Mouse (Mus musculus): ENCODE data around the gene Cnih3.
A peak's percentile ranks its signal among the peaks of the same experiment; 100 is the strongest.

Gene Cnih3

DNA sequence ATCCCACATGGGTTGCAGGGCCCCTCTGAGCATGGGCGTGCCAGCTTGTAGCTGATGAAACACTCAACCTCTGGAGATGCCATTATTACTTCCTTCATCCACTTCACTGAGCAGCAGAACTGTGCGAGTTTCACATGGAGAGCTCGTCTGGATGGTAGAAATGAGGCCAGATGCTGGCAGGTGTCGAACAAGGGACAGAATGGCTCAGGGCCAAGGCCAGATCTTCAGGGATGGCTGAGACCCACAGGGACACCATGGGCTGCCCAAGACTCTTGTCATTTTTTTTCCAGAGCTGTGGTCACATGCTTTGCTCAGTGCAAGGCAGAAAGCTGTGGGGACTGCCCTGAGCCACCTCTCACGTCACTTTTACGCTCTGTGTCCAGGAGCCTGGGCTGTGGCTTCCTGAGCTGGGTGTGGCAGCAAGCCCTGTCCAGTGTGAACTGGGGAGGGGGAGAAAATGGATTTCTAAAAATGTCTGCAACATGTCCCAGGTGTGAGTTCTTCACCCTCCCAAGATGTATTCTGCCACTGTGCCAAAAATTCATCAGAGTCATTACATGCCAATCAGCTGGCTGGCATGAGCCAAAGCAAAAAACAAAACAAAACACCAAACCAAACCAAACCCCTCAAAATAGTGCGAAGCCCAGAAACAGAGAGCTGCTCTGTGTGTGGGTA is 107.1 kb downstream of the Cnih3 start:
- DNase-seq, result no peak

DNA sequence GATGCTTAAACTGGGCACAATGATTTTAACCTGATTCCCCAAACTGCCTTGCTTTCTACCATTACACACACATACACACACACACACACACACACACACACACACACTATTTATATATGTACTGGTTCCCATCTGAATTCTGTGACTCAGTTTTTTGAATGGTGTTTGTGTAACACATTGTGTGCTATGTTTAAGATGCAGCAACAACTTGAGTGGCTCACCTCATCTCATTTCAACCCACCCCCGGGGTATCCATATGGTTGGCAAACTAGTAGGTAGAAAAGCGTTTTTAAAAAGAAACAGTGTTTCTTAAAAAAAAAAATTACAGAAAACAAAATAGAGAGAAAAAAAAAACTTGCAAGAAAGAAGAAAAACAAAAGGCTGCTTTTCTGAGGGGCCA is 107.9 kb downstream of the Cnih3 start:
- no peak for DNase-seq

DNA sequence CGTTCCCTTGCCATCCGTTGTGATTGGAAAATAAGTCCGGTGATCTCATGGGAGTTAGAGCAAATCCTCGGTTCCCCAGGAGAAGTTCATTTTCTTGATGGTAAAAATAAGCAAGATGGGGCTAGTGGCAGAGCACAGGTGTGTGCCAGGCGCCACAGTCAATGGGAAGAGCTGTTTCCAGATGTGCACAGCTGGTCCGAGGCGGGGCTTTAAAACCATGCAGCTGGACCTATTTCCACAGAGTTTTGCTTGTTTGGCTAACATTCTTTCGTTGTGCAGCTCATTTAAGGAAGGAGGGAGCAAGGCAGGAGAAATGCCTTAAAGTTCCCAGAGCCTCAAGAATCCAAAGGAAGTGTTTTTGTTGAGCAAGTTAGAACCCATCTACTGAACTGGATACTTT is 109.1 kb downstream of the Cnih3 start:
- peak; percentile 32 for DNase-seq

DNA sequence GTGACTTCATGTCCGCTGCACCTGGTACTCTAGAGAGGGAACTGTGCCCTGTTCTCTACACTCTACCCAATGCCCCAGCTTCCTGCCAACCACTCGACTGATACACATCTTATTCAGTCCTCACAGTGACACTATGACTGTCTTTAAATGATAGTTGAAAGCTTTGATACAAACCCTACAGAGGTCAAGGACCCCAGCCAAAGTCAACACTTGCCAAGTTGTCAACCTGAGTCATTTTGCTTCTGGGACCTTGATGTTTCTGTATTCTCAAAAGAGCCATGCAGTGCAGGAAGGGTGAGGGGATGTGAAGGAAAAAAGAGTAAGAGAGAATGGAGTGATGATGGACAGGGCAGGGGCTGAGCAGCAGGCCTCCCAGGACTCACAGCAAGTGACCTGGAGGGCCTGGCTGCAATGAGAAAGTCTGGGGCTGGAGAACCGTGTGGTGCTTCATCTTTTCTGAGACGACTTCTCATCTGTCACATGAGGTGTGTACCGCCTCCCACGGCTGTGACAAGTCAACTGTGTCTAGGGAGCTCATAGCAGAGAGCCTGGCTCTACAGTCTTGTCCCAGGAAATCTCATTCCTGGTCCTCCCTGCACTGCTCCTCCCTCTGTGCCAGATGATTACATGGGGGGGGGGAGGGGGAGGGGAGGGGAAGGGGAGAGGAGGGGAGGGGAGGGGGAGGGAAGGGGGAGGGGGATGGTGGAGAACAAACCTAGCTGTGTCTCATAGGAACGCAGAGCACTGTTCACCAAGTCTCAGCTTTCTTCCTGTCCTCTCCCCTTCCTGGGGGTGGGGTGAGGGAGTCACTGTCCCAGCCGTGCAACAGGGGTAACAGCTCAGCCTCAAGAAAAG is 109.8 kb downstream of the Cnih3 start:
- no peak for DNase-seq

DNA sequence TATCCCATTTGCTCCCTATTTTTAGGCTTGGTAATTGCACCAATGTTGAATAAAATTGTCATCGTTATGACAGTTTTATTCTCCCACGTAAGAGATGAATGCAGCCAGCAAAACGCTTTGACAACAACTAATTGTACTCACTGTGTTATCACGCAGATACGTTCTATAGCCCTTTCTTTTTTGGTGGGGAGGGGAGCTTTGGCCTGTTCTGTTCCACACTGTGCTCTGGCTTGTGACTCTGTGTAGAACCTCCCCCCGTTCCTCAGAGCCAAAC is 110.4 kb downstream of the Cnih3 start:
- DNase-seq, result no peak

DNA sequence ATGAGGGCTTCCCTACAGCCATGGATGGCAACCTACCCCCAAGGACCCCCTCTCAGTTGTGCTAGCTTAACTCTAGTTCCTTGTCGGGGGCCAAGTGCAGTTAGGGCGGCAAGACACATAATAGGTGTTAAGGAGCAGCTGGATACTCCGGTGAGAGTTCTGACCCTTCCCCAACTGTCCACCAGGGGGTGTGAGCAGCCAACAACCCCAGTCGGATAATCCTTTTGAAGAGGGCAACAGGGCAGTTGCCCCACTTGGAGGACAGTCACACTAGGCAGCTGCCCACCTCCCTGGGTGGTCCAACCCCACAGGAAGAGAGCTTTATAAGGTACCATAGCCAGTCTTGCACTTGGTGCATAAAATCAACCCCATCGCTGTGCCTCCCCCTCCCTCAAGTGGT is 112.6 kb downstream of the Cnih3 start:
- peak; percentile 25 for DNase-seq

DNA sequence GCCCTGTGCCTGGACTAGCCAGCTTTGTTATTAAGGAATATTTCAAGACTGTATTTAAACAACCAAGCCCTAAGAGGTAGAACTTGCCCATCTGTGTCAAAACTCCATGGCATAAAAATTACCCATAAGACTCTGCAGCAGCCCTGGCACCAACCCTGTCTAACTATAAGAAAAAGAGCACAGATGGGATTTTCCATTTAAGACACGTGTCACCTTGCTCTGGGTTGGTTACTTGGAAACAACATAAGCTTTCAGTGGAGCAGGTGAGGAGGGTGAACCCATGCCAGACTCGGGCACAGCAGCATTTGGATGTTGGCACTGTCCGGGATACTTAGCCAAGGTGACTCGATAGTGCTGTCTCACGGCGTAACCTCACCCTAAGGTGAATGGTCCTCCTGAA is 113.6 kb downstream of the Cnih3 start:
- no peak for DNase-seq

DNA sequence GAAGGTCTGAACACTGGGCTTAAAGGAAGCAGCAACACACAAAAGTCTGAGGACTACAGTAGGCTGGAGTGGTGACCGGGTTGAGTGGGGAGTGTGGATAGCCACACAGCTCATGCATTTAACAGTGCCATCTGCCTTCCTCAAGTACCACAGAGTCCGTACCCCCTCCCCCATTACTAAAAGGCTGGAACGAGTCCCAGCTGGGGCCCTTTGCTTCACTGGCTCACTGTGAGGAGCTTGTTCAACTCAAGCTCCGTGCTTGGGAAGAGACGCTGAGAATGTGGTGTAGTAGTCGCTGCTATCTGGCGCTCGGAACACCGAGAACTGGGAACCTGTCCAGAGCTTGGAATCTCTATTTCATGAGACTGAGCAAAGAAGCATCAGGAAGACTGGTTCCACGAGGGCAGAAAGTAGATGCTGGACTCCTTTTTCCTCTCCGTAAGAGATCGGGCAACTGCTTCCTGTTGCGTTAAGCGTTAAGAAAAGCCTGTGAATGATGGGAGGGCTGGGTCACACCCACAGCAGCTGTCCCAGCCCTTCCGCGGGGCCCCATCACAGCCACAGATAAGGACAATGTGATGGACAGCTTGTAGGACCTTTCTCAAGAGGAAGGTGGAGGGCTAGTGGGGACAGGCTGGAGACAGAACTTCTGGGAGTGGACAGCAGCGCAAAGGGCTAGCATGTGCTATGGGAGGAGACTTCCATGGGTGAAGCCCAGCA is 114.3 kb downstream of the Cnih3 start:
- DNase-seq, result peak; percentile 18

DNA sequence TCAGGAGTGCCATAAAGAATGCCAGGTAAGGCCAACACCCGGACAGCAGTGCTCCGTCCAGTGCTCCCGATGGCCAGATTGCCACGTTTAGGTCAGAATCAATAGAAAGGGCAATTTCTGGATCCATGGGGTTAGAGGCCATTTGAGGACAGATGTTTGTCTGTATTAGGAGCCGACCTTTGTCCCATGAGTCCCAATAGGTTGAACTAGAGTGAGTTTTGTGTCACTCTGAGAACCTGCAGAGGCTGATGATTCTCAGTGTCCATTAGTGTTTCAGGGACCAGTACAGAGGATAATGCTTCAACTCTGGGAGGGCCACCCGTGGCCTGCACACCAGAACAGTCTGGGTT is 114.9 kb downstream of the Cnih3 start:
- no peak for DNase-seq

DNA sequence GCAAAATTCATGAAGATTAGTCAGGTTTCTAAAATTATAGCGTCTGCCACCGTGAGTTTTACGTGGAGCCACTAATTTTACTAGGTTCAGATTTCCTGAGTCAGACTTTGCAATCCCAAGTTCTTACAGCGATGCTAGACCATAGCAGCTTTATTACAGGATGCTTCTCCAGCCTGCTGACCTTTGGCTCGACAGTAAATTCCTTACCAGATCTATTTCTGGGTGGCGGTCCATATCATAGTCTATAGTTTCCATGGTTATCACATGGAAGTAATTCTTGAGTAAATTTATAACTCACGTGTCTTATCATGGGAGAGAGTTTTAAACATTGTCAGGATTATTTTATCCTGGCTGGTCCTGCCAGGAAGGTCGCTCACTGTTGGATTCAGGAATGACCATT is 117.0 kb downstream of the Cnih3 start:
- DNase-seq, result no peak

DNA sequence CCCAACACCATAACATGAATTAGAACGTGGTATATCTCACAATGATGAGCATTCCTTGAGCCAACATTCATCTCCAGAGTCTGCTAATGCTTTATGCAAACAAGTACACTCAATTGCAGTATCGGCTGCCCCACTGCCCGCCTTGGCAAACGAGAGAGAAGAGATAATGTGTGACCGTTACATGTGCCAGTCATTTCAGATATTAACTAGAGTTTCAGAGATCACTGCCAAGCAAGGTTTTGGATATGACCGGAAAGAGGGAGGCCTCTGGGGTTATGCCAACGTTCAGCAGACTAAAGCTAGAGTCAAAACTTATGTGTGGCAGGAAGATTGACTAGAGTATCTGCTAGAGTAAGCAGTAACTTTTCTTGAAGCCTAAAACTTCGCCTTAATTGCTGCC is 123.7 kb downstream of the Cnih3 start:
- no peak for DNase-seq

DNA sequence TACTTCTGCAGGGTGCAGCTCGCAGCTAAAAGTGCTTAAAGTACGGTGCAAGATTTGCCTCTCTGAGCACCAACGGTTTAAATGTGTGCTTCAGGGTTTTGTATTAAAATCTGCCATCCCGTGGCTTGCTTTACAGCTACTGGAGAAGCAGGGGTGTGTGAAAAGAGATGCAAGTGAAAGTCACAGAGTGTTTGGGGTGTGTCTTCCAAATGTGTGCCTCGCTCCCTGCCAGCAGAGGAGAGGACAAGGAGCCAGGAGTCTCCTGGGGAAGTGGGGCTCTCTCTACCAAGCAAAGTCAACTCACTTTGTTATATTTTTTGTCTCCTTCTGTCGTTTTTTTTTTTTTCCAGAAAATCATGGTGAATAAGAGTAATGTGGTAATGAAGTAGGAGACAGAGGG is 124.1 kb downstream of the Cnih3 start:
- no peak for DNase-seq

DNA sequence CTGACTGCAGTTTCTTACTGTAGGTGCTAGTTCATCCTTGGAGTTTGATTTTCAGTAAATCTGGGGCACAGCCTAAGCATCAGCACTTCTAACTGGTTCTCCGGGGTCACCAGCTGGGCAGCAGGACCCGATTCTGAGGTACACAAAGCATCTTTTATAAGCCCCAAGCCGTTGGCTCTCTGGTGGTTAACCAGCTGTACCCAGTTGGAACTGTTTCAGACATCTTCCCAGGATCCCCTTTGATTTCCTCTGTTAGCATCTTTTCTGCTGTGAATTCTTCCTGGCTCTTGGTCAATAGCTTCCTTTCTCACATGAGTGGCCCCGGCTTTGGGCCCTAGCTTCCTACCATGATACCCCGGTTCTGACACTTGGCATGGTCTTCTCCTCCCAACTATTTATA is 132.3 kb downstream of the Cnih3 start:
- no peak for DNase-seq

DNA sequence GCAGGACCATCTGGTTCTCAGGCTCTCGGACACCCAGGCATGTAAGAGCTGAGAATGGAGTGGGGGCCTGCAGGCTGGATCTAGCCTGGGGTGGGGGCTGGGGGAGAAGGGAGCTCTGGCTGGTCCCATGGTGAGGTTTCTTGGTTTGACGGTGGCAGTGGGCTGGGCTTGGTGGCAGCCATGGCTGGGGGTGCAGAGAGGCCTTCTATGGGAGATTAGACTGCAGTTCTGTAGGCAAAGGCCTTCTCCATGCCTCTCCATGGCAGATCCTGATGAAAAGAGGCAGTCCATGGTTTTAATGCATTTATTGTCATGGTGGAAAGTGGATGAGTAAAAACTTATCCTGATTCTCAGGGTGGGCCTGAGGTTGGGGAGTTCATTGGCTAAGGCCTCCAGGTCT is 151.0 kb downstream of the Cnih3 start:
- DNase-seq, result no peak

DNA sequence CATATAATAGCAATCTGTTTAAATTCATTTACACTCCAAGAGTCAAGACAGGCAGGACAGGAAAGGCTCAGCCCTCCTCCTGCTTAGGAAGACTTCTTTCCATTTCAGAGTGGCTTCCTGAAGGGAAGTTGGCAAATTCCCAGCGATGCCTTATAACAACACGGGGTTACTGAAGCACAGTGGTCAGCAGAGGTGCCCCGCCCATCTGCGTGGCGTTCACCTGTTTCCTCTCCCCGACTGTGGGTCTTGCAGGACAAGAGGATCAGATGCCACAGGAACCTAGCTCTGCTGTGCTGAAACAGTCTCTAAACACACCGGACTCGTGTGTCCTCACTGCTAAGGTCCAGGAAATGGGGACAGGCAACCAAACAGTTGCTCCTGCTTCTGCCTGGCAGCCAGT is 152.9 kb downstream of the Cnih3 start:
- peak; percentile 24 for DNase-seq

All from lung, postnatal 10 days (tissue).